Mouse (Mus musculus) mesoderm, embryonic 11.5 days (tissue): ENCODE data around the gene Mroh7.

ENCODE experiments used
- DNase-seq: peaks from one replicate; pipeline ENCODE4 v3.0.0-alpha.2; 2012; ENCODE audit warnings: low read depth, low spot score

Mroh7 gene

GRCm38 (mm10) chr4:106633281-106634085 lies 97.2 kb downstream of the Mroh7 start:
- DNase-seq, result no peak

- no peak for DNase-seq
Observed at GRCm38 (mm10) chr4:106632313-106632712, 98.4 kb downstream of the Mroh7 start.
